Mouse (Mus musculus) forebrain, embryonic 13.5 days (tissue): ENCODE measurements at regions not wholly inside any gene's neighbourhood (a gene's known extent, or its start where the extent isn't known, plus 50 kb on each side); places are given as distances from the start of the nearest gene placed in this dataset.

Experiments
- ATAC-seq: fragments of 200-750 bp; cut with Nextera tagmentation; 2 replicates; pipeline ENCODE4 v1.8.0; 2017
- H3K27ac ChIP-seq: fragments of 300-500 bp; sonication (generic); 2 replicates; pipeline ENCODE4 v1.5.1; 2015; ENCODE audit warnings: inconsistent platforms, mild to moderate bottlenecking, moderate library complexity
- H3K27me3 ChIP-seq: fragments of 300-500 bp; sonication (generic); 2 replicates; pipeline ENCODE4 v1.6.1; 2015; ENCODE audit warnings: mild to moderate bottlenecking, inconsistent platforms
- H3K36me3 ChIP-seq: fragments of 300-500 bp; sonication (generic); 2 replicates; pipeline ENCODE4 v1.6.1; 2015; ENCODE audit warnings: mild to moderate bottlenecking, inconsistent platforms; ENCODE audit not compliant: poor library complexity, severe bottlenecking
- H3K4me1 ChIP-seq: fragments of 300-500 bp; sonication (generic); 2 replicates; pipeline ENCODE4 v1.6.1; 2015; ENCODE audit warnings: inconsistent platforms
- H3K4me2 ChIP-seq: fragments of 300-500 bp; sonication (generic); 2 replicates; pipeline ENCODE4 v1.6.1; 2015; ENCODE audit warnings: inconsistent platforms, mild to moderate bottlenecking, moderate library complexity
- H3K4me3 ChIP-seq: fragments of 300-500 bp; sonication (generic); 2 replicates; pipeline ENCODE4 v1.5.1; 2015; ENCODE audit warnings: mild to moderate bottlenecking, inconsistent platforms
- H3K9ac ChIP-seq: fragments of 300-500 bp; sonication (generic); 2 replicates; pipeline ENCODE4 v1.6.1; 2015; ENCODE audit warnings: mild to moderate bottlenecking, inconsistent platforms
- H3K9me3 ChIP-seq: fragments of 300-500 bp; sonication (generic); replicated peaks from 2 replicates; pipeline ENCODE4 v1.6.1; 2016; ENCODE audit warnings: inconsistent platforms
- WGBS: fragments of 180-500 bp; shearing (Covaris S2); methylation state at CpG from one replicate; pipeline ENCODE4 v1.1.7; 2015; 5-methylcytosine and 5-hydroxymethylcytosine counted together

GRCm38 (mm10) chr2:48558641-48559040 lies 255.3 kb upstream of the Acvr2a start:
- H3K9me3 ChIP-seq: no peaks in the 10 kb centered on the region
- H3K4me3 ChIP-seq: no peak overlapping the region
- no peak overlapping the region for H3K9ac ChIP-seq
- H3K36me3 ChIP-seq: no peaks in the 10 kb centered on the region
- no peaks in the 10 kb centered on the region for H3K27me3 ChIP-seq
- 95% methylated on average over 3 of the region's 3 CpGs for WGBS
- no peak overlapping the region for H3K27ac ChIP-seq
- H3K4me1 ChIP-seq: no peaks in the 10 kb centered on the region
- ATAC-seq: no peak
- H3K4me2 ChIP-seq: no peak overlapping the region

DNA sequence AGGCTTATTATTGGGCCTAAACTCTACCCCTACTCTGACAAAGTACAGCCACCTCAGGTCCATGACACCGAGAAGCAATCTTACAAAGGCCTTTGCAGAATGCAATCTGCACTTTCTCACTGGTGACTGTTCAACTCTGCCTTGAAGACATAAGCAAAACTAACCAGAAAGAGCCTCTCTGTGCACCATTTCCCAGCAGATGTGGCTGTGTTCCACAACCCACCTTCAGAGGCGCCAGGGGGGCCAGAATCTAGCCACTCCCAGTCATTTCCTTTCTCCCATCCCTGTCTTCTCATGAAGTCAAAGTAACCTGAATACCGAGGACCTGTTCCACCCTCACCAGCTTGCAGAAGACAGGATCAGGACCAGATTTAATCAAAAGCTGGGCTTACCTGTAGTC lies 250.3 kb upstream of the Acvr2a start:
- ATAC-seq: no peak
- Histone ChIP-seq H3K4me2 (no peak overlapping the region), H3K4me3 (no peak overlapping the region), H3K9me3 (no peaks in the 10 kb centered on the region), H3K36me3 (no peaks in the 10 kb centered on the region), H3K9ac (no peak overlapping the region), H3K4me1 (peaks cover 9% of the 10 kb centered on the region), H3K27ac (no peak overlapping the region), H3K27me3 (no peaks in the 10 kb centered on the region)
- WGBS: 77% methylated on average over 3 of the region's 3 CpGs

- Histone ChIP-seq H3K36me3 (no peaks in the 10 kb centered on the region), H3K4me3 (no peak overlapping the region), H3K9me3 (no peaks in the 10 kb centered on the region), H3K4me2 (no peak overlapping the region), H3K27ac (no peak overlapping the region), H3K27me3 (no peaks in the 10 kb centered on the region), H3K4me1 (peaks cover 9% of the 10 kb centered on the region), H3K9ac (no peak overlapping the region)
- ATAC-seq: no peak; the same call in 1 of the 2 replicates
- WGBS: 83% methylated on average over 4 of the region's 4 CpGs
Observed at GRCm38 (mm10) chr2:48564170-48564569, 249.7 kb upstream of the Acvr2a start.

DNA sequence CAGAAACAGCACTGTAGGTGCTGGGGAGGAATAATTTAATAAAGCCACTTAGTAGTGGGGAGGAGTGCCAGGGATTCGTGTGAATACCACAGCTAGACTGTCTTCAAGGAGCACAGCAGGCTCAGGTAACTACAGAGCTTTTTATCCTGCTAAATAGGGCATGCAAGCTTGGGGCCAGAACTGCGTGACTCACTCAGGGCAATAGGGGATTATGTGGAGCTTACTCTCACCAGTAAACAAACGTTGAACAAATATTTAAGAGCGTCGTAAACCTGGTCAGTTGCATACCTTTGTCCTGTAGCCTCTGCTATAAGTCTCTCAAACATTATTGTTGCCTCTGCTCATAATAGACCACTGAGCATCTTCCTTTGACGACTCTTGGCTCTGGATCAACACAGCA lies 246.0 kb upstream of the Acvr2a start:
- no peak overlapping the region for H3K9ac ChIP-seq
- 22% methylated on average over 6 of the region's 6 CpGs for WGBS
- no peaks in the 10 kb centered on the region for H3K36me3 ChIP-seq
- H3K4me2 ChIP-seq: no peak overlapping the region
- peaks cover 9% of the 10 kb centered on the region for H3K4me1 ChIP-seq
- no peaks in the 10 kb centered on the region for H3K9me3 ChIP-seq
- no peaks in the 10 kb centered on the region for H3K27me3 ChIP-seq
- no peak overlapping the region for H3K4me3 ChIP-seq
- 0 out of 2 replicates have a peak, but pooled peaks have one; percentile 36 for ATAC-seq
- no peak overlapping the region for H3K27ac ChIP-seq

- H3K4me3 ChIP-seq: no peak overlapping the region
- H3K36me3 ChIP-seq: no peaks in the 10 kb centered on the region
- H3K4me2 ChIP-seq: 0 out of 2 replicates have a peak overlapping the region, but pooled peaks have one; percentile 17
- H3K27ac ChIP-seq: peak overlapping the region; percentile 25; the same call in 1 of the 2 replicates
- H3K27me3 ChIP-seq: no peaks in the 10 kb centered on the region
- no peak overlapping the region for H3K9ac ChIP-seq
- WGBS: 23% methylated on average over 7 of the region's 7 CpGs
- peaks cover 12% of the 10 kb centered on the region for H3K4me1 ChIP-seq
- peak; percentile 86 for ATAC-seq
- no peaks in the 10 kb centered on the region for H3K9me3 ChIP-seq
Observed at GRCm38 (mm10) chr2:48586162-48586830, 227.6 kb upstream of the Acvr2a start.

- 41% methylated on average over 4 of the region's 4 CpGs for WGBS
- Histone ChIP-seq H3K9me3 (no peaks in the 10 kb centered on the region), H3K9ac (no peak overlapping the region), H3K36me3 (no peaks in the 10 kb centered on the region), H3K4me1 (peaks cover 12% of the 10 kb centered on the region), H3K27me3 (no peaks in the 10 kb centered on the region), H3K27ac (peak overlapping the region; percentile 25; the same call in 1 of the 2 replicates), H3K4me3 (no peak overlapping the region), H3K4me2 (0 out of 2 replicates have a peak overlapping the region, but pooled peaks have one; percentile 17)
- peak; percentile 50 for ATAC-seq
Observed at GRCm38 (mm10) chr2:48586831-48587169, 227.1 kb upstream of the Acvr2a start.

GRCm38 (mm10) chr2:48589709-48590108 lies 224.2 kb upstream of the Acvr2a start:
- no peaks in the 10 kb centered on the region for H3K27me3 ChIP-seq
- no peak for ATAC-seq
- H3K4me1 ChIP-seq: peaks cover 12% of the 10 kb centered on the region

GRCm38 (mm10) chr2:48597793-48598583 lies 215.9 kb upstream of the Acvr2a start:
- H3K4me3 ChIP-seq: no peak overlapping the region
- 33% methylated on average over 5 of the region's 5 CpGs for WGBS
- no peaks in the 10 kb centered on the region for H3K27me3 ChIP-seq
- H3K27ac ChIP-seq: no peak overlapping the region
- no peaks in the 10 kb centered on the region for H3K36me3 ChIP-seq
- ATAC-seq: no peak
- H3K4me2 ChIP-seq: no peak overlapping the region
- H3K4me1 ChIP-seq: no peaks in the 10 kb centered on the region
- H3K9me3 ChIP-seq: no peaks in the 10 kb centered on the region
- H3K9ac ChIP-seq: no peak overlapping the region

More at GRCm38 (mm10) chr2:48589709-48590108, 224.2 kb upstream of the Acvr2a start:
- no peak overlapping the region for H3K27ac ChIP-seq
- H3K4me2 ChIP-seq: no peak overlapping the region
- no peaks in the 10 kb centered on the region for H3K9me3 ChIP-seq
- no peaks in the 10 kb centered on the region for H3K36me3 ChIP-seq
- no peak overlapping the region for H3K9ac ChIP-seq
- H3K4me3 ChIP-seq: no peak overlapping the region

- no peak overlapping the region for H3K27ac ChIP-seq
- H3K9ac ChIP-seq: no peak overlapping the region
Observed at GRCm38 (mm10) chr2:48599367-48599766, 214.5 kb upstream of the Acvr2a start.

GRCm38 (mm10) chr2:48601855-48602254 lies 212.1 kb upstream of the Acvr2a start:
- ATAC-seq: no peak
- H3K4me2 ChIP-seq: no peak overlapping the region
- 56% methylated on average over 8 of the region's 8 CpGs for WGBS
- no peaks in the 10 kb centered on the region for H3K9me3 ChIP-seq
- H3K27ac ChIP-seq: no peak overlapping the region
- H3K36me3 ChIP-seq: no peaks in the 10 kb centered on the region
- H3K4me3 ChIP-seq: no peak overlapping the region
- no peak overlapping the region for H3K9ac ChIP-seq
- no peaks in the 10 kb centered on the region for H3K27me3 ChIP-seq
- no peaks in the 10 kb centered on the region for H3K4me1 ChIP-seq

More at GRCm38 (mm10) chr2:48599367-48599766, 214.5 kb upstream of the Acvr2a start:
- Histone ChIP-seq H3K4me1 (no peaks in the 10 kb centered on the region), H3K36me3 (no peaks in the 10 kb centered on the region), H3K27me3 (no peaks in the 10 kb centered on the region), H3K4me3 (no peak overlapping the region), H3K4me2 (no peak overlapping the region), H3K9me3 (no peaks in the 10 kb centered on the region)
- WGBS: 59% methylated on average over 5 of the region's 5 CpGs
- no peak for ATAC-seq

DNA sequence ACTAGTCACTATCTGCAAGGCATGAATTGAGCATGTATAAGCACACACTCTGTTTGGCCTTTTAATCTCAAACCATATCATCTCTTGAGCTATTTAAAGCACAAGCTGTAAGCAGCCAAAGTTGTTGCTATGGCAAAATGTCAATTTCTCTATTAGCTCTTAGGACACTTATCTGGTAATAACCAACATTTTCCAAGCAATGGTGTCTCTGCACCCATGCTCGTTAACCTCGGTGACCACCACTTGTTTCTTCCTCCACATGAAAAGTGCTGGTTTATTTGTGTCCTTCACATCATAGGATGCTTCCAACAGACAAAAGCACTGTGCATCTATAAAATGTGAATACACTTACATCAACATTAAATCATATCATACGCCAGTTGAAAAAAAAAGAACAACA lies 204.4 kb upstream of the Acvr2a start:
- 85% methylated on average over 3 of the region's 3 CpGs for WGBS
- Histone ChIP-seq H3K27ac (no peak overlapping the region), H3K4me2 (no peak overlapping the region), H3K36me3 (no peaks in the 10 kb centered on the region), H3K9me3 (no peaks in the 10 kb centered on the region), H3K4me1 (peaks cover 7% of the 10 kb centered on the region), H3K4me3 (no peak overlapping the region), H3K9ac (no peak overlapping the region), H3K27me3 (no peaks in the 10 kb centered on the region)
- no peak for ATAC-seq

GRCm38 (mm10) chr2:48612251-48612650 lies 201.7 kb upstream of the Acvr2a start:
- Histone ChIP-seq H3K9me3 (no peaks in the 10 kb centered on the region), H3K27me3 (no peaks in the 10 kb centered on the region), H3K36me3 (no peaks in the 10 kb centered on the region), H3K4me2 (no peak overlapping the region), H3K27ac (no peak overlapping the region), H3K4me3 (no peak overlapping the region), H3K9ac (no peak overlapping the region), H3K4me1 (peaks cover 11% of the 10 kb centered on the region)
- peak; percentile 60; the same call in 1 of the 2 replicates for ATAC-seq
- WGBS: 39% methylated on average over 3 of the region's 3 CpGs
